Mouse (Mus musculus): ENCODE results near the gene Mmaa.

- TF ChIP-seq CTCF (IDR thresholded peaks at IDR 0.05; ENCODE audit: borderline replicate concordance, insufficient read depth, low read depth, low read length) (no peak), POLR2A (IDR thresholded peaks at IDR 0.05; ENCODE audit: borderline replicate concordance, insufficient read depth, low read length) (no peak)
Observed at GRCm38 (mm10) chr8:79324036-79324435, 29.3 kb upstream of the Mmaa start.

All from cerebellum, adult 2 months (tissue).